Mouse (Mus musculus) CD4-positive naive resting alpha-beta T cell, adult 76 days (primary cell): ENCODE results near the gene Gm45799. TPM values are rescaled to one million over a fixed set of nuclear protein-coding genes. Genes with fewer than 3 reads are reported as not detected.

Experiments used
- total RNA-seq: library from RNA; stranded (reverse); gene quantifications from one replicate; pipeline ENCODE4 v1.2.4, GENCODE M21; 2023

The Gm45799 gene
- total RNA-seq = 6.8 TPM

GRCm38 (mm10) chr7:105640233-105640893 is at the start of gene Gm45799, which contains the start of gene Arfip2:
Gene Gm45799, plus strand, starts transcription at chr7:105640552.
Gene Arfip2, minus strand, starts transcription at chr7:105640416.

GRCm38 (mm10) chr7:105633127-105633800 is 7.1 kb upstream of the Gm45799 start, which contains the start of gene Trim3:
Gene Trim3, minus strand, starts transcription at chr7:105633571.

GRCm38 (mm10) chr7:105639756-105640155 is 596 bp upstream of the Gm45799 start, which contains the start of gene Timm10b:
Gene Timm10b, plus strand, starts transcription at chr7:105640056.

GRCm38 (mm10) chr7:105650639-105651435 is 10.5 kb downstream of the Gm45799 start, which contains the start of gene Dnhd1:
Gene Dnhd1, plus strand, starts transcription at chr7:105650827.

Other genes with a start within 250 kb of the Gm45799 start
- gene Fam160a2, start 240.5 kb upstream of the Gm45799 start, total RNA-seq = 31.0 TPM
- not detected for gene Cnga4, start 236.0 kb upstream of the Gm45799 start, total RNA-seq
- gene Cckbr, start 214.8 kb upstream of the Gm45799 start, total RNA-seq = not detected
- not detected for gene Cavin3, start 158.3 kb upstream of the Gm45799 start, total RNA-seq
- 16.9 TPM for gene Smpd1, start 86.2 kb upstream of the Gm45799 start, total RNA-seq
- gene Apbb1, start 58.9 kb upstream of the Gm45799 start, total RNA-seq = 2.1 TPM
- gene Hpx, start 40.4 kb upstream of the Gm45799 start, total RNA-seq = not detected
- gene Trim3, start 7.0 kb upstream of the Gm45799 start, total RNA-seq = 16.6 TPM
- gene Timm10b, start 496 bp upstream of the Gm45799 start, total RNA-seq = 54.6 TPM
- 34.6 TPM for gene Arfip2, start 136 bp upstream of the Gm45799 start, total RNA-seq
- 2.9 TPM for gene Dnhd1, start 10.3 kb downstream of the Gm45799 start, total RNA-seq
- 91.8 TPM for gene Ilk, start 96.0 kb downstream of the Gm45799 start, total RNA-seq
- 22.4 TPM for gene Rrp8, start 96.8 kb downstream of the Gm45799 start, total RNA-seq
- gene Taf10, start 103.8 kb downstream of the Gm45799 start, total RNA-seq = 182 TPM
- 64.8 TPM for gene Tpp1, start 111.7 kb downstream of the Gm45799 start, total RNA-seq
- gene Dchs1, start 147.1 kb downstream of the Gm45799 start, total RNA-seq = not detected
- gene Mrpl17, start 170.5 kb downstream of the Gm45799 start, total RNA-seq = 43.1 TPM